Mouse (Mus musculus): ENCODE data around the gene Mllt6. TPM values are rescaled to one million over a fixed set of nuclear protein-coding genes. Genes with fewer than 3 reads are reported as not detected.
"Not testable (repeated sequence)": the region's sequence is repeated elsewhere in the genome, so short reads cannot be mapped to it uniquely, and the experiment has no call there.

Gene Mllt6
- total RNA-seq, 1 experiment from 2014 or later = 63.2 TPM

GRCm38 (mm10) chr11:97701581-97702392 lies 38.6 kb downstream of the Mllt6 start:
- no peak for ATAC-seq (ENCODE audit: extremely low read depth, insufficient number of reproducible peaks, low FRiP score, poor library complexity, severe bottlenecking)

- peak; percentile 56 for ATAC-seq (ENCODE audit: extremely low read depth, insufficient number of reproducible peaks, low FRiP score, poor library complexity, severe bottlenecking)
Measured at GRCm38 (mm10) chr11:97702393-97702745, 39.2 kb downstream of the Mllt6 start.

- ATAC-seq (ENCODE audit: extremely low read depth, insufficient number of reproducible peaks, low FRiP score, poor library complexity, severe bottlenecking) = peak; percentile 87
Measured at GRCm38 (mm10) chr11:97703039-97703826, 40.0 kb downstream of the Mllt6 start, which contains the start of gene Psmb3. TSS of gene Psmb3 (plus strand) at chr11:97703399.

GRCm38 (mm10) chr11:97710067-97710466 lies 46.9 kb downstream of the Mllt6 start:
- ATAC-seq (ENCODE audit: extremely low read depth, insufficient number of reproducible peaks, low FRiP score, poor library complexity, severe bottlenecking) = not testable (repeated sequence)

DNA sequence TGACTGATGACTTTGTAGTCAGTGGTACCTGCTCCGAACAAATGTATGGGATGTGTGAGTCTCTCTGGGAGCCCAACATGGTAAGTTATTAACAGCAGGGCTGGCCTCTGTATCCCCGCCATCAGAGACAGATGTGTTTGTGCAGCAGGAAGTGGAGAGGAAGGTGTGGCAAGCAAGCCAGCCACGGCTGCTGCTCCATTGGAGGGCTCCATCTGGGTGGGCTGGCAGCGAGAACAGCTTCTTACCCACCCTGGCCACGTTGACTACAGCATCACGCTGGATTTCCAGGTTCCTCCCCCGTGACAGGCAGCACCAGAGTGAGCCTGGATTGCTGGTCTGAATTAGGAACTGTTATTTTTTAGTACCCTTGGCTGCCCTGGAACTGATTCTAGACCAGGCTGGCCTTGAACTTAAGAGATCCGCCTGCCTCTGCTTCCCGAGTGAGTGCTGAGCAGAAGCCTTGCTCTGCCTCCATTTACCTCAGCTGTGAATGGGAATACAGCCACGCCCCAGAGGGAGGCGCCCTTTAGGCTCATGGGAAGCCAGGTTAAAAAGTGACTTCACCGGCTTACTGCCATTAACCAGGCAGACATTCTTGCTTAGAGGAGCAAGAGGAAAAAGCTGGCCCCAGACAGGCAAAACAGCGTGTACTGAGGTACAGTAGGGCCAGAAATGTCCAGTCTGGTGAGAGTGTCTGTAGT lies 48.1 kb downstream of the Mllt6 start:
- ATAC-seq (ENCODE audit: extremely low read depth, insufficient number of reproducible peaks, low FRiP score, poor library complexity, severe bottlenecking) = no peak

DNA sequence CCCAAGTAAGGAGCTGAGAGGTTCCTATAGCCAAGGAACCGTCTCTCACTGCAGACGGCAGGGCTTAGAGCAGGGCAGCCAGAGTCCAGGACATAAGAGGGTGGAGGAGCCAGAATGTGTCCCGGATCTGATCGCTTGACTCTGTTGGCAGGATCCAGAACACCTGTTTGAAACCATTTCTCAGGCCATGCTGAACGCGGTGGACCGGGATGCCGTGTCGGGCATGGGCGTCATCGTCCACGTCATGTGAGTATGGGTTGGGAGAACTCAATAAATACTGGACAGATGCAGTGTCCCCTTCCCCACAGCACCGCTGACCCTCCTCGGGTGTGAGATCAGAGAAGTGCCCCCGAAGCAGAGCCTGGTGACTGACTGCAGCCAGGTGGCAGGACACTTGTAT lies 49.1 kb downstream of the Mllt6 start:
- ATAC-seq (ENCODE audit: extremely low read depth, insufficient number of reproducible peaks, low FRiP score, poor library complexity, severe bottlenecking) = no peak

GRCm38 (mm10) chr11:97713896-97714295 lies 50.7 kb downstream of the Mllt6 start:
- no peak for ATAC-seq (ENCODE audit: extremely low read depth, insufficient number of reproducible peaks, low FRiP score, poor library complexity, severe bottlenecking)

- no peak for ATAC-seq (ENCODE audit: extremely low read depth, insufficient number of reproducible peaks, low FRiP score, poor library complexity, severe bottlenecking)
Measured at GRCm38 (mm10) chr11:97714356-97714755, 51.1 kb downstream of the Mllt6 start.

GRCm38 (mm10) chr11:97714784-97715760 lies 51.9 kb downstream of the Mllt6 start:
- no peak for ATAC-seq (ENCODE audit: extremely low read depth, insufficient number of reproducible peaks, low FRiP score, poor library complexity, severe bottlenecking)

GRCm38 (mm10) chr11:97716021-97716420 lies 52.8 kb downstream of the Mllt6 start:
- no peak for ATAC-seq (ENCODE audit: extremely low read depth, insufficient number of reproducible peaks, low FRiP score, poor library complexity, severe bottlenecking)

DNA sequence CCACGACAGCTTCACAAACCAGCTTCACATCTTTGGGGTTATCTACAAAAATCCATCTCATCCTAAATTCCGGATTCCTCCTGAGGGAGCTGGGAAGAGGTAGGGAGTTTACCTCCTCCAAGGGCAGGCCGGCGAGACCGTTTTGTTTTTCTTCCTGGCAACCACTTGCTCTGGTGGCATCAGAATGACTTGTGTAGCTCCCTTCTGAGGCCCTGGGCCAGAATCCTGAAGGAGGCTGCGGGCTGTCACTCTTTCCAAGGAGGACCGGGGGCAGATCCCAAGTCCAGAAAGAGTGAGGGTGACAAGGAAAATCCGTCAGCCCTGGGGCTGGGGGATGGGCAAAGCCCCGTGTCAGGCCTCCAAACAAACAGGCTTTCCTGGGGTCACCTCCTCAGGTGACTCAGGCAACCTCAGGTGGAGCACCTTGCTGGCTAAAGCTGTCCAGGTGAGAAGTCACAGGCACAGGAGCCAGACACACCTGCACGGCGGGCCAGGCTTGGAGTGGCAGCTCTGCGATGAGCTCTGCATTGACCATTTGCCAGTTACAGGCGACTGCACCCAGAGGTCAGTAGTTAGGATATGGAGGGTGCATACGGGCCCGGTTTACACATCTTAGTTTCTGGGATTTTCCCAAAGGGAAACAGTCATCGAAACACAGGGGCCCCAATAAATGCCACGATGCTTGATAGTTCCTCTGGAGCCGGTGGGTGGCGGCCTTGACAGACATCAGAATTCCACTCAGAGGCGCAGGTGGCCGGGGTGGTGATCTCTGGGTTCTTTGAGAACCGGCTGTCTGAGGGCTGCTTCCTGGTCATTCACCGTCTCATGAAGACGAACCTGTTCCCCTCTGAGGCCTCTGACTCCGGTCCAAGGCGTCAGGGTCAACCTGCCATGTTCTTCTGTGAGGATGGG lies 54.4 kb downstream of the Mllt6 start:
- no peak for ATAC-seq (ENCODE audit: extremely low read depth, insufficient number of reproducible peaks, low FRiP score, poor library complexity, severe bottlenecking)

- peak; percentile 59 for ATAC-seq (ENCODE audit: extremely low read depth, insufficient number of reproducible peaks, low FRiP score, poor library complexity, severe bottlenecking)
Measured at GRCm38 (mm10) chr11:97718281-97718860, 55.2 kb downstream of the Mllt6 start.

DNA sequence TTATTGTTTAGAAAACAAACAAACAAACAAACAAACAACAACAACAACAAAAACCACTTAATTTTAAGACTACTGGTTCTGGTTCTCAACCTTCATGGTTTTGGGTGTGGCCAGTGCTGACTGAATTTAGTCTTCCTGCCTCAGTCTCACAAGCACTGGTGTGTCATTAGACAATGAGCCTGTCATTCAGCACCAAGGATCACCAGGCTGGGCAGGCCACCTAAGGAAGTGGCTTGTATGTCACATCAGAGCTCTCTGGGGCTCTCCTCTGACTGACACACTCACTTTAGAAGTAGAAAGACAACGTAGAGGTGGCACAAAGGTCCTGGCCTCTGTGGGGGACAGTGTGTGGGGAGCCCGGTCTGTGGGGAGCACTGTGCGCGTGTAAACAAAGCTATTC lies 55.8 kb downstream of the Mllt6 start:
- ATAC-seq (ENCODE audit: extremely low read depth, insufficient number of reproducible peaks, low FRiP score, poor library complexity, severe bottlenecking) = peak; percentile 23; the same call in 1 of the 2 replicates

DNA sequence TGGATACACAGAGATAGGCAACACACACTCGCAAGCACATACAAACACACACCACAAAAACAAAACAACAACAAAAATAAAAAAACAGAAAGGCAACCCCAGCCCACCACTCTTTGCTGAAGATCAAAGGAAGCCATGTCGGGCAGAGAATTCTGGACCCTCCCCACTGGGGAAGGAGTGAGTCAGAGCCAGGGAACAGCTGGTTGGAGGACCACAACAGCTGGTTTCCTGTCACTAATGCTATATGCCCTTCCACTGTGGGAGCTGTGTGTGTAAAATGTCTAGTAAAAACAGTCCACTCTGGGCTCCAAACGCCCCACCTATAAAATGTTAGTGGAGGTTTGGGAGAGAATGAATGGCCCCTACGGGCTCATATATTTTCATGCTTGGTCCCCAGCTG lies 58.1 kb downstream of the Mllt6 start:
- no peak for ATAC-seq (ENCODE audit: extremely low read depth, insufficient number of reproducible peaks, low FRiP score, poor library complexity, severe bottlenecking)

DNA sequence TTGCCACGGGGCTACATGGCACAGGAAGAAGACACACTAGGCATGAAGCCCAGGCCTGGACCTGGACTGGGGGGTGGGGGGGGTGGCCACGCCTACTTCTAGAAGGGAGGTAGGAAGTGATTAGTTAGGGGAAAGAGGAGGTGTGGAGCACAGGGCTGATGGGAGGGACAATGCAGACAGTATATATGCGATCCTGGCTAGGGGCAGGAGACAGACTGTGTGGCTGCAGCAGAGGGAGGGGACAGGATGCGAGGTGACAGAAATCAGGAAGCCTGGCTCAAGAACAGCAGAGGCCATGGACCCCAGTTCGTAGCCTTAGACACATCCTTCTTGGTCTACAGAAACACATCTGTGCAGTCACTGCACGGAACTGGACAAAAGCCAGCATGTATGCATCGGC lies 60.5 kb downstream of the Mllt6 start:
- ATAC-seq (ENCODE audit: extremely low read depth, insufficient number of reproducible peaks, low FRiP score, poor library complexity, severe bottlenecking) = no peak

DNA sequence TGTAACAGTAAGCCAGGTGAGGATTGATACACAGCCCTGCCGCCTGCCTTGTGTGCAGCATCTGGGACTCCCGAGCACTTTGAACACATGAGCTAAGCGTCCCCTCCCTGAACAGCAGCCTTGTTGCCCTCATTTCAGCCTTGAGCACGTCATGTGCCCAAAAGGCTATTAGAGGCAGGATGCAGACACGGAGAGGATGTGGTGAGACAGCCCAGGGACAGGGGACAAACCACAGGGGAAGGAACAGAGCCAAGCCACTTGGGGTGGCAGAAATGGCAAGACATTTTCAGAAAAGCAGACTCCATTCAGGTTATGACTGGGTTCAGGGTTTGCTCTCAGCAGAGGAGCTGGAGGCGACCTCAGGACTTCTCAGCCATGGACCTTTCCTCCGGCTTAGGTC lies 65.1 kb downstream of the Mllt6 start:
- peak; percentile 68; the same call in 1 of the 2 replicates for ATAC-seq (ENCODE audit: extremely low read depth, insufficient number of reproducible peaks, low FRiP score, poor library complexity, severe bottlenecking)

GRCm38 (mm10) chr11:97728730-97729129 lies 65.5 kb downstream of the Mllt6 start:
- no peak for ATAC-seq (ENCODE audit: extremely low read depth, insufficient number of reproducible peaks, low FRiP score, poor library complexity, severe bottlenecking)
